Mouse (Mus musculus): ENCODE measurements at regions not wholly inside any gene's neighbourhood (a gene's known extent, or its start where the extent isn't known, plus 50 kb on each side); places are given as distances from the start of the nearest gene placed in this dataset.

- DNase-seq (ENCODE audit: low spot score in 2 of 2) = peak; percentile 9 to 15
Observed at GRCm38 (mm10) chrX:117559063-117559462, 544.5 kb downstream of the H2afb1 start.
